Mouse (Mus musculus): ENCODE measurements around the gene Sac3d1. TPM values are rescaled to one million over a fixed set of nuclear protein-coding genes. Genes with fewer than 3 reads are reported as not detected.

The Sac3d1 gene
- total RNA-seq (2014; rRNA removed) (66.6 and 73.1 TPM in 2 replicates), polyA plus RNA-seq (2015; fragmentation: Nextera tagmentation; extraction: Ambion mirVana) (52.6 and 53.1 TPM in 2 replicates)

- H3K4me3 ChIP-seq (ENCODE audit: low read depth, low read length) = peak within 1 kb of the TSS; percentile 84
- WGBS = under 1% methylated on average over 74 of the region's 77 CpGs
These were observed at the start of gene Sac3d1 for GRCm38 (mm10) chr19:6117986-6118676. TSS of gene Sac3d1 (minus strand) at chr19:6118650.

GRCm38 (mm10) chr19:6166750-6167149 is 48.3 kb upstream of the Sac3d1 start:
- DNase-seq (ENCODE audit: low spot score) (no peak), ATAC-seq (ENCODE audit: low FRiP score) (no peak)
- no peak for TF ChIP-seq CTCF (IDR thresholded peaks at IDR 0.05)
- H3K36me3 ChIP-seq (ENCODE audit: insufficient read depth, low read length) = no peaks in the 10 kb centered on the region
- no peak overlapping the region for H3K27ac ChIP-seq (ENCODE audit: low read depth, low read length)
- no peak overlapping the region for H3K4me2 ChIP-seq (ENCODE audit: low read depth, low read length, poor library complexity, severe bottlenecking)
- no peaks in the 10 kb centered on the region for H3K4me1 ChIP-seq (ENCODE audit: insufficient read depth, low read length)
- no peak overlapping the region for H3K9ac ChIP-seq (replicated peaks; ENCODE audit: low read length, poor library complexity, severe bottlenecking)
- WGBS = 69% methylated on average over 4 of the region's 4 CpGs
- H3K9me3 ChIP-seq (ENCODE audit: low read length) = no peaks in the 10 kb centered on the region
- H3K27me3 ChIP-seq (ENCODE audit: insufficient read depth, low read length) = no peaks in the 10 kb centered on the region
- H3K4me3 ChIP-seq (ENCODE audit: low read depth, low read length) = no peak overlapping the region

More at GRCm38 (mm10) chr19:6117986-6118676, at the start of gene Sac3d1:
- peak within 1 kb of the TSS; percentile 90 for H3K4me2 ChIP-seq (ENCODE audit: low read depth, low read length, poor library complexity, severe bottlenecking)
- peak within 1 kb of the TSS; percentile 86 for H3K9ac ChIP-seq (replicated peaks; ENCODE audit: low read length, poor library complexity, severe bottlenecking)
- peak; percentile 87 for ATAC-seq (ENCODE audit: low FRiP score)
- no peaks in the 10 kb centered on the region for H3K27me3 ChIP-seq (ENCODE audit: insufficient read depth, low read length)
- DNase-seq (ENCODE audit: low spot score) = peak; percentile 98
- TF ChIP-seq CTCF (IDR thresholded peaks at IDR 0.05) = no peak
- peak within 1 kb of the TSS; percentile 92 for H3K27ac ChIP-seq (ENCODE audit: low read depth, low read length)
- H3K36me3 ChIP-seq (ENCODE audit: insufficient read depth, low read length) = peaks cover 42% of the 10 kb centered on the region
- no peaks in the 10 kb centered on the region for H3K9me3 ChIP-seq (ENCODE audit: low read length)
- H3K4me1 ChIP-seq (ENCODE audit: insufficient read depth, low read length) = no peaks in the 10 kb centered on the region; the same call in 1 of the 2 replicates

GRCm38 (mm10) chr19:6163872-6164547 is 45.6 kb upstream of the Sac3d1 start:
- no peak overlapping the region for H3K27ac ChIP-seq (ENCODE audit: low read depth, low read length)
- 73% methylated on average over 10 of the region's 10 CpGs for WGBS

GRCm38 (mm10) chr19:6157220-6157619 is 38.8 kb upstream of the Sac3d1 start:
- H3K27ac ChIP-seq (ENCODE audit: low read depth, low read length) = no peak overlapping the region
- WGBS = 74% methylated on average over 6 of the region's 6 CpGs
- no peak overlapping the region for H3K4me2 ChIP-seq (ENCODE audit: low read depth, low read length, poor library complexity, severe bottlenecking)
- H3K27me3 ChIP-seq (ENCODE audit: insufficient read depth, low read length) = no peaks in the 10 kb centered on the region
- DNase-seq (ENCODE audit: low spot score) (no peak), ATAC-seq (ENCODE audit: low FRiP score) (no peak)
- H3K4me3 ChIP-seq (ENCODE audit: low read depth, low read length) = no peak overlapping the region
- no peaks in the 10 kb centered on the region for H3K4me1 ChIP-seq (ENCODE audit: insufficient read depth, low read length)
- no peaks in the 10 kb centered on the region for H3K9me3 ChIP-seq (ENCODE audit: low read length)
- H3K36me3 ChIP-seq (ENCODE audit: insufficient read depth, low read length) = no peaks in the 10 kb centered on the region
- no peak overlapping the region for H3K9ac ChIP-seq (replicated peaks; ENCODE audit: low read length, poor library complexity, severe bottlenecking)
- TF ChIP-seq CTCF (IDR thresholded peaks at IDR 0.05) = no peak

More at GRCm38 (mm10) chr19:6163872-6164547, 45.6 kb upstream of the Sac3d1 start:
- TF ChIP-seq CTCF (IDR thresholded peaks at IDR 0.05) = no peak
- Histone ChIP-seq H3K4me1 (ENCODE audit: insufficient read depth, low read length) (no peaks in the 10 kb centered on the region), H3K27me3 (ENCODE audit: insufficient read depth, low read length) (no peaks in the 10 kb centered on the region), H3K4me2 (ENCODE audit: low read depth, low read length, poor library complexity, severe bottlenecking) (no peak overlapping the region), H3K36me3 (ENCODE audit: insufficient read depth, low read length) (no peaks in the 10 kb centered on the region), H3K9ac (replicated peaks; ENCODE audit: low read length, poor library complexity, severe bottlenecking) (no peak overlapping the region), H3K9me3 (ENCODE audit: low read length) (no peaks in the 10 kb centered on the region), H3K4me3 (ENCODE audit: low read depth, low read length) (no peak overlapping the region)
- DNase-seq (ENCODE audit: low spot score) (no peak), ATAC-seq (ENCODE audit: low FRiP score) (no peak)

- Histone ChIP-seq H3K36me3 (ENCODE audit: insufficient read depth, low read length) (no peaks in the 10 kb centered on the region), H3K27ac (ENCODE audit: low read depth, low read length) (no peak overlapping the region), H3K4me2 (ENCODE audit: low read depth, low read length, poor library complexity, severe bottlenecking) (no peak overlapping the region), H3K9ac (replicated peaks; ENCODE audit: low read length, poor library complexity, severe bottlenecking) (no peak overlapping the region), H3K9me3 (ENCODE audit: low read length) (no peaks in the 10 kb centered on the region), H3K4me1 (ENCODE audit: insufficient read depth, low read length) (no peaks in the 10 kb centered on the region), H3K27me3 (ENCODE audit: insufficient read depth, low read length) (no peaks in the 10 kb centered on the region), H3K4me3 (ENCODE audit: low read depth, low read length) (no peak overlapping the region)
- no peak for DNase-seq (ENCODE audit: low spot score)
- 0 out of 2 replicates have a peak, but pooled peaks have one; percentile 8 for TF ChIP-seq CTCF (IDR thresholded peaks at IDR 0.05)
- WGBS = 66% methylated on average over 8 of the region's 8 CpGs
- no peak for ATAC-seq (ENCODE audit: low FRiP score)
These were observed 37.9 kb upstream of the Sac3d1 start for GRCm38 (mm10) chr19:6156372-6156771.

- Histone ChIP-seq H3K9me3 (ENCODE audit: low read length) (no peaks in the 10 kb centered on the region), H3K4me2 (ENCODE audit: low read depth, low read length, poor library complexity, severe bottlenecking) (no peak overlapping the region), H3K27ac (ENCODE audit: low read depth, low read length) (no peak overlapping the region), H3K4me1 (ENCODE audit: insufficient read depth, low read length) (no peaks in the 10 kb centered on the region), H3K4me3 (ENCODE audit: low read depth, low read length) (no peak overlapping the region), H3K36me3 (ENCODE audit: insufficient read depth, low read length) (no peaks in the 10 kb centered on the region), H3K9ac (replicated peaks; ENCODE audit: low read length, poor library complexity, severe bottlenecking) (no peak overlapping the region), H3K27me3 (ENCODE audit: insufficient read depth, low read length) (no peaks in the 10 kb centered on the region)
- DNase-seq (ENCODE audit: low spot score) = no peak
- no peak for TF ChIP-seq CTCF (IDR thresholded peaks at IDR 0.05)
- ATAC-seq (ENCODE audit: low FRiP score) = no peak
- WGBS = 85% methylated on average over 9 of the region's 9 CpGs
These were observed 36.7 kb upstream of the Sac3d1 start for GRCm38 (mm10) chr19:6155174-6155573.

All from midbrain, postnatal 0 days (tissue).